Mouse (Mus musculus) kidney, postnatal 14 days (tissue): ENCODE results near the gene Rev1.
A peak's percentile ranks its signal among the peaks of the same experiment; 100 is the strongest.

Source experiments
- DNase-seq: peaks from one replicate; pipeline ENCODE4 v3.0.0; 2022; ENCODE audit warnings: mixed read lengths

Rev1 gene

DNA sequence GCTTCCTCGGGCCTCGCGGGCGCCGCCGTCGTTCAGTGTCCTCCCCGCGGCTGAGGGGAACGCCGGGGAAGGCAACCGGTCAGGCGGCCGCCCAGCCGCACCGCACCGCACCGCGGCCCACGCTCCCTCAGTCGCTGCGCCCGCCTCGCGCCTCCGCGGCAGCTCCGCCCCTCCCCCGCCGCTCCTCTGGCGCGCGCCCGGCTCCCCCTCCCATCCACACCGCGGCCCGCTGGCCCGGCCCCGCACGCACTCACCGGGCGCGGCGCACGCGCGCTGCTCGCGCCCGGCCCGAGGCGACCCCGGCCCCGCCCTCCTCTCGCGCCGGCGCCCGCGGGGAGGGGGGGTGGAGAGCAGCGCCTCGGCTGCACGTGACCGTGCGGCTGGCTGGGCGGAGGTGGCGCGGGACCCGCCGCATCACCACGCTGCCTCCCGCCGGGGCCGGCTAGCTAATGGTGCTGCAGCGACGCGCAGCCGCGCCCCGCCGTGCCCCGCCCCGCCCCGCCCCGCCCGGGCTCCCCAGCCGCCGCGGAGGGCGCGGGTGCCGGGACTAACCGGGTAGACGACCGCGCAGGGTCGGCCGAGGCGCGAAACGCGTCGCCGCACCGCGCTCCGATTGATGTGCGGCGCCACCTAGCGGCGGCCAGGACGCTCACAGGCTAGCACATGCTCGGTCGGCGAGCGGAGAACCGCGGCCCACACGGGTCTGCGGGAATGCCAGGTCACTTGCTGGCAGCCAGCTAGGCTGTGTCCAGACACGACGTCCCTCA, at the start of gene Rev1:
Rev1 (minus strand) TSS at position 301 of the 767 bp plus-strand sequence.
- DNase-seq = peak; percentile 97

- DNase-seq = no peak
Observed at GRCm38 (mm10) chr1:38178929-38179328, 49.3 kb upstream of the Rev1 start.

DNA sequence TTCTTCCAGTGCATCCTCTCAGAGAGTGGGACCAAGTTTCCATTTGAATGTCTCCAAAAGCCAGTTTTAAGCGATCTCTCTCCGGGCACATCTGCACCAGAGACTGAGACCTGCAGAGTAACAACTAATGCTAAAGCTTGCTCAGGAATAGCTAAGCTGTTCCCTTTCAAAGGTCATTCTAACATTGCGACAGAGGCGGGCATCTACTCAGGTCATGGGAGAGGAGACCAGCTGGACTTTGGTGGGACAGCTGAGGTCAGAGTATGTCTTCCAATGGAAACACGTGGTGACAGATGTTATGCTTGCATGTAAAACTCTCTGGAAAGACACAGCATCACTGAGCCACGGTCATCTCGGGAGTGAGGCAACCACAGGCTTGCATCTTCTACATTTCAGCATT, 46.5 kb upstream of the Rev1 start:
- peak; percentile 34 for DNase-seq

DNA sequence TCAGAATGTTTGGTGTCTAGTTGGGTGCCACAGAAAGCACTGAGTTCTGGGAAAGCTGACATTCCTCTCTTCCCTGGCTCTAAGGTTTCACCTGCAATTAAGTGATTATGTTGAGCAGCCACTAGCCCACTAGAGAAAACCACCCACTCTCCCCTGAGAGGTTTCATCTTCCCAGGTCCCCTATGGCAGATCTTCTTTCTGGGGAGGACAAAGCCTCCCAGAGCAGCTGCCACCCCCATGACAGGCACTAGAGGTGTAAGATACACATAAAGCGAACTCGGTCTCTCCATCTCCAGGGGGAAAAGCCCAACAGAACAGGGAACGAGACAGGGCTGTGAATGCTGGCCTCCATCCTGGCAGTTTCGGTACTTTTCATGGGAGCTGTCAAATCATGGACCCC, 42.3 kb upstream of the Rev1 start:
- no peak for DNase-seq

- DNase-seq = no peak
Observed at GRCm38 (mm10) chr1:38165696-38166095, 36.1 kb upstream of the Rev1 start.

- no peak for DNase-seq
Observed at GRCm38 (mm10) chr1:38150086-38150485, 20.5 kb upstream of the Rev1 start.

- DNase-seq = no peak
Observed at GRCm38 (mm10) chr1:38146008-38146407, 16.4 kb upstream of the Rev1 start.

DNA sequence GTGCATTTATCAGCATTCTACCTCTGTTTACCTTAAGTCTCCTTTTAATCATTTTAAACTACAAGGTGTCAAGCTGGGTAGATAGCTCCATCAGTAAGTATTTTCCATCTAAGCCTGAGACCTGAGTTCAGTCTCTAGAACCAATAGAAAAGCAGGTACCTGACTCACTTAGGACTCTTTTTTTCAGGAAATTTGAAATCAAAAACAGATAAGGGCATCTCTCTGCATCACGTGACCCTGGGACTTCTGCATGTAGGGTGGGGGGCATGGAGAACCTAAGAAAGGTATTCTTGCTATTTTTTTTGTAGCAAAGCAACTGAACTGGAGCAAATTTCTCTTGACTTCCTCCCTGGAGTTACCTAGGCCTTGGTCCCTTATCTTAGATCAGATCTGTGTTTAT, 11.8 kb upstream of the Rev1 start:
- no peak for DNase-seq

GRCm38 (mm10) chr1:38140911-38141310, 11.3 kb upstream of the Rev1 start:
- DNase-seq = no peak

- no peak for DNase-seq
Observed at GRCm38 (mm10) chr1:38139396-38139795, 9.8 kb upstream of the Rev1 start.

DNA sequence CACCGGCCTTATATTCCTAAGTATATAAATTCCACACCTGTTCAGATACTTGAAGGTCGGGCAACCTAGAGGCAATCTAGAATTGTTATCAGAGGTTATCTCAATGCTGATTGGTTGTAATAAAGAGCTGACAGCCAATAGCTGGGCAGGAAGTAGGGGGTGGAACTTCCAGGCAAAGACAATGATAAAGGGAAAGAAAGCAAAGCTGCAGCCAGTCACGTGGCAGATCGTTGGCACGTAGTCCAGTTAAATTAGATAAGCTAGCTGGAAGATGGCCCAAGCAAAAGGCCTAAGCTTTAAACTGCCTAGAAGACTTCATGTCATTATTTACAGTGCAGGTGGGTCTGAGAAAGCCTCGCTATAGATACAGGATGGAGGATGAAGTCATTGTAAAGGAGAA, 3.3 kb upstream of the Rev1 start:
- peak; percentile 17 for DNase-seq

DNA sequence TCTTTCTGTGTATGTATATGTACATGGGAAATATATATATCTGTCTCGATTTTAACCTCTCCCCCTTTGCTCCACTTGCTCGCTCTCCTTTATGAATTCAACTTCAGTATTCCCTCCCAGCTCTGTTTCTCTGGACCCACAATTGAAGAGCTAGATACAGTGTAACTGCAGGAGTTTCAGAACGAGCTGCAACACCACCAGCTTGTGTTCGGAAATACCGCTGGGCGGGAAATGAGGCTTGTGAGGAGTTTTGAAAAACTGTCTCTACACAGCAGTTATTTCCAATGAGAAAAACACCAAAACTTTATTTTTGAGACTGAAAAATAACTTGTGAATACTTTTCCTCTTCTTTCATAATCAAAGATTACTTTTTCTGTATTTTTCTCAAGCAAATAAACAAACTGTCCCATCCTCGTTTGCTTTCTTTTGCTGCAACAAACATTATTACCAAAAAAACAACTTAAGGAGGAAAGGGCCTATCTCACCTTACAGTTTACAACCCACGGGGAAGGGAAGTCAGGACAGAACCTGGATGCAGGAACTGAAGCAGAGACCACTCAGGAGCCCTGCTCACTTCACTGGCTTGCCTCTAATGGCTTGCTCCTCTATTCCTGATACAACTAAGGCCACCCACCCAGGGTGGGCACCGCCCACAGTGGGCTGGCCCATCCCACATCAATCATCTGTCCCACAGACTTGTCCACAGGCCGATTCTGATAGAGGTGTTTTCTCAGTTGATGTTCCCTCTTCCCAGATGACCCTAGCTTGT, 1.3 kb upstream of the Rev1 start:
- DNase-seq = no peak

DNA sequence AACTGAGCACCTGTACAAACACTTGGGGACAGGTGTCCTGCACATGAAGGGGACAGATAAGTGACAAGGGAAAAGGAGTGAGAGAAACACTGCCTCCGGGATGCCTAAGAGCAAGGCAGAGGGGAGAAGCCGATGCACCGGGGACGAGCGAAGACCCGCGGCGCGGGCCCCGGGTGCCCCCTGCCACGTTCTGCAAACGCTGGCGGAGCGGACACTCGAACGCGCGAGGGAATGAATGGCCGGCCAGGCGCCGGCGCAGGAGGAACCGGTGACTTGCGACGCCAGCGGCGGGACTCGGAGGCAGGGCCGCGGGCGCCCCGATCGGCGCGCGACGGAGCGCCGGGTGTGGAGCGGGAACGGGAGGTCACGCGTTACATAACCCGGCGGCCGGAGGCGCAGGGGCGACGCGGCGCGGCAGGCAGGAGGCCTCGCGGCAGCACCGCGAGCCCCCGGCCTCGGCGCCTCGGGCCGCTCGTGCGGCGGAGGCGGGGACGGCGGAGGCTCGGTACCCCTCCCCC, 623 bp downstream of the Rev1 start:
- peak; percentile 69 for DNase-seq

DNA sequence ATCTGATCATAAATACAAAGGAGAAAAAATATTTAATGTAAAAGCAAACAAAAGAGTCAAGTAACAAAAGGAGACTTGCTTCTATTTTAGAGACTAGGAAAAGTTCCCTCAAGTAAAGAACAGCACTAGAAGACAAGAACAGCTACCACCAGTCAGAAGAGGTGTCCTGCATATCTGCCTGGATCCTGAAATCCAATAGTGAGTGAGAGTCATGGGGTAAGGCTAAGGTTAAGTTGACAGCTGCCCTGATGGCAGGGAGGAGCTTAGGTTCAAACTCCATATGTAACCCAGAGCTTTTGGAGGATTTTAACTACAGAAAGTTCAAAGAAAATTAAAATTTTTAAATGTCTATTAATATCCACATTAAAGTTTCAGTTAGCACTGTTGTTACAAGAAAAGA, 2.6 kb downstream of the Rev1 start:
- no peak for DNase-seq

DNA sequence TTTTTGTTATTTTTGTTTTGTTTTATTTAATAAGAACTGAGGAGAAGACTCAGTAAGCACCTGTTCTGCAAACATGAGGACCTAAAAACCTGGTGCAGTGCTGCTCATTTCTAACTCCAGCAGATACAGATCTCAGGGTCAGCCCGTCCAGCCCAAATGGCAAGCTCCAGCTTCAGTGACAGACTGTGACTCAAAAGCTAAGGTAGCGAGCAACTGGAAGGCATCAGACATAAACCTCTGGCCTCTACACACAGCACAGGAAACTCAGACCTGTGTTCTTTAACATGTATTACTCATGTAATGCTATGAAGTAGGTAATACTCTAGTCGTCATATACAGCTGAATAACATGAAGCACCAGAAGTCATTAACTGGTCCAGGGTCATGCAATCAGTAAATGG, 3.2 kb downstream of the Rev1 start:
- no peak for DNase-seq

DNA sequence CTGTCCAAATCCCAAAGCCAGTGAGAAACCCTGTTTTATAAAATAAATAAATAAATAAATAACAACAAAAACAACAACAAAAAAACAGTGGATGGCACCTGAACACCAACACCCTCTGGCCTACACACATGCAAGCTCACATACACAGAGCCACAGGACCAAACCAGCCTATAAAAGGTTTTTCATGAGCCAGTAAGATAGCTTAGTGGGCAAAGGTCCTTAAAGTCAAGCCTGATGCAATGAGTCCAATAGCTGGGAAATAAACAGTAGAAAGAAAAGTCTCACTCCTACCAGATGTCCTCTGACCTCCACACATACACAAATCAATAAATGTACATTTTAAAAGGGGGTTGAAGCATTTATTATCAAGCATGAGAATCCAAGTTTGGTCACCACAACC, 5.3 kb downstream of the Rev1 start:
- no peak for DNase-seq

DNA sequence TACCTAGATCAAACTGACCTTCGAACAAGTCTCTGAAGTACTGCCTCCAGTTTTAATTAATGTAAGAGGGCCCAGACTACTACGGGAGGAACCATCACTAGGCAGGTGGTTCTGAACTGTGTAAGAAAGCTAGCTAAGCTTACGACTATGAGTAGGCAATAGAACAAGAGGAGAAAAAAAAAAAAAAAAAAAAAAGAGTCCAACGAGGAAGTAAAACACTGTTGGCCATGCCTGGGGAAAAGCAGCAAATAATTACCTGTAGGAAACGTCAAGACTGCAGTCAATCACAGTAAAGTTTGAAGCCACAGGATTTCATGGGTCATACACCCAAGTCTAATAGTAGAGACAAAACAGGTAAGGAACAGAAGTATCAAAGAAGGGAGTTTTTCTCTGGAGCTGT, 8.7 kb downstream of the Rev1 start:
- no peak for DNase-seq

- no peak for DNase-seq
Observed at GRCm38 (mm10) chr1:38118624-38119023, 11.0 kb downstream of the Rev1 start.

DNA sequence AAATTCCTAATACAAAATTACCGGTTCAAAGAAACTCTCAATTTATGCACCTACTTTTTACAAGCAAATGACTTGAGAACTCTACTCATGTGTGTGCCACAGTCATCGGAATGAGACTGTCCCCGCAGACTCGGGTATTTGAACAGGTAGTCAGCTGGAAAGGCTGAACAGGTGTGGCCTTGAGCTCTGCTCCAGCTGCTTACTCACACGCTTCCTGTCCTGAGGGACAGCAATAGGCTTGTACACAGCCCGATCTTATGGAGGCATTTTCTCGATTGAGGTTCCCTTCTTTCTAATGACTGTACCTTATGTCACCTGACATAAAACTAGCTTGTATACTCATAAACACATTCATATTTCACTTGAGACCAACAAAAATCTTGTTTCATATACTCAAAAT, 19.8 kb downstream of the Rev1 start:
- no peak for DNase-seq

GRCm38 (mm10) chr1:38103813-38104212, 25.8 kb downstream of the Rev1 start:
- no peak for DNase-seq

DNA sequence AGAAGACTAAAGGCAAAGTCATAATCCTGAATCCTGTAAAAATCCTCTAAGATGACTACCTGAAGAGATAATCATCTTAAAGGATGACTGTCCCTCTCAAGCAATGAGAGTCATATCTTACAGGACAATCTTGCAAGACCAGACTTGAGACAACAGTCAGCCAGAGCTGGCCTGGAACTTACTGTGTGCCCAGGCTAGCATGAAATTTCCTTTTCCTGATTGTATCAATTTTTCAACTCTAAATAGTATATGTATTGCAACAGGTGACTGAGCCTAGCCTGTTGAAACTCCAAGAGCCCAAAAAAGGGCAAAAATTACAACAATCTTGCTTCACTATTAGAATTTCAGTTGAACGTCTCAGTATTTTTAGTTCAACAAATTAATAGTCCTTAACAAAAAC, 26.4 kb downstream of the Rev1 start:
- DNase-seq = no peak

GRCm38 (mm10) chr1:38081316-38081715, 48.3 kb downstream of the Rev1 start:
- DNase-seq = peak; percentile 11

DNA sequence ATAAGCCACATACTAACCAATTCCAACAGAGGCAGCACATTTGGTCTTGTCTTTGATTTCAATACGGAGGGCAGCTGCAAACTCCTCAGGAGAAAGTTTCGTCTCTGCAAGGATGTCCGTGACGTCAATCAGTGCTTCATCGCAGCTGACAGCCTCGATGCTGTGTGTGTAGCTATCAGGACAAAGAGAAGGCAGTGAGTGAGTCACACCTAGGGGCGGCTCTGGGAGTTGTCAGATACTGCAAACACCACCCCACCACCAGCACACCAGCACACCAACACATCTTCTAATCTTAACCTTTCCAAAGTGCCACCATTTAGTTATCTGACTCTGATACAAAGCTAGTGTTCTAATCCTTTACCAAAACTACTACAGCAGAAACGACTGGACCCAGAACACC, 58.3 kb downstream of the Rev1 start:
- no peak for DNase-seq

DNA sequence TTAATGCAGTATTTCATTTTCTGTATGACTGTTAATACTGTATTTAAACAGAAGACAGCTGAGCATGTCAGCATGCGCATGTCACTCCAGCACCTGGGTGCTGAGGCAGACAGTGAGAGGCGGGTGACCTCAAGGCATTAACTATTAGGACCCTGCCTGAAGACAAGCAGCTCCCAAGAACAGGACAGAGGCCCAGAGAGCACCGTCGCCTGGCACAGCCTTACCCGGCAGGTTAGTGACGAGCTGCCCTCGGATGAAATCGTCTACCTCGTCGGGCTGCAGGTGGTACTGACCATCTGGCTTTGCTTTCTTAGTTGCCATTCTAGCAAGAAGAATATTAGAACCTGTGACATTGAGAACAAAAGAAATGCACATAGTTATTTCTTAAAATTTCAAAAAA, 62.3 kb downstream of the Rev1 start:
- no peak for DNase-seq
